ENCODE assay signal across 8 mouse cellular contexts in genomic region chr14:40979002-40979401, GRCm38 (mm10). TPM values are rescaled to one million over a fixed set of nuclear protein-coding genes. Genes with fewer than 3 reads are reported as not detected.
DNase-seq lines count a peak whose midpoint lies in the region; ATAC-seq and TF ChIP-seq lines count a peak whose summit lies in the region.

No protein-coding gene starts in this region.

- H3K27me3 ChIP-seq in hindbrain, postnatal 0 days (ENCODE audit: insufficient read depth, low read length): no peaks in the 10 kb centered on the region
- H3K27me3 ChIP-seq in liver, embryonic 14.5 days (ENCODE audit: control insufficient read depth, insufficient read depth, low read length): no peaks in the 10 kb centered on the region
- no peaks in the 10 kb centered on the region for H3K27me3 ChIP-seq in neural tube, embryonic 14.5 days (ENCODE audit: control insufficient read depth, insufficient read depth, low read length)

- H3K4me3 ChIP-seq in hindbrain, postnatal 0 days (ENCODE audit: low read length): no peak overlapping the region
- no peak overlapping the region for H3K4me3 ChIP-seq in liver, embryonic 14.5 days (ENCODE audit: insufficient read depth in 1 of 2, low read depth in 2 of 2, low read length in 2 of 2)
- H3K4me3 ChIP-seq in neural tube, embryonic 14.5 days (ENCODE audit: low read depth, low read length): no peak overlapping the region

- DNase-seq in gastrocnemius, postnatal 14 days: peak; percentile 34
- no peak for DNase-seq in gastrocnemius, adult 8-10 months (ENCODE audit: low spot score in 2 of 2)
- peak; percentile 31 for DNase-seq in ES-CJ7 (ENCODE audit: low read depth, low spot score)
- peak; percentile 77 for DNase-seq in embryo, embryonic 10.5 days (ENCODE audit: low spot score)
- DNase-seq in hindbrain, postnatal 0 days (ENCODE audit: low spot score): peak; percentile 68
- DNase-seq in liver, embryonic 14.5 days (ENCODE audit: low read depth in 3 of 3, low spot score in 3 of 3): no peak
- no peak for DNase-seq in layer of hippocampus, postnatal 14 days (ENCODE audit: low spot score in 2 of 2)

- no peak for TF ChIP-seq EP300 in liver, embryonic 14.5 days (IDR thresholded peaks at IDR 0.05; ENCODE audit: low read depth)

- TF ChIP-seq CTCF in hindbrain, postnatal 0 days (IDR thresholded peaks at IDR 0.05; ENCODE audit: low read depth): peak; percentile 73
- peak; percentile 86 for TF ChIP-seq CTCF in liver, embryonic 14.5 days (IDR thresholded peaks at IDR 0.05; ENCODE audit: low read depth)

- H3K27ac ChIP-seq in hindbrain, postnatal 0 days: no peak overlapping the region
- H3K27ac ChIP-seq in liver, embryonic 14.5 days: no peak overlapping the region
- H3K27ac ChIP-seq in neural tube, embryonic 14.5 days (ENCODE audit: low read depth, low read length): no peak overlapping the region

- no peak overlapping the region for H3K4me2 ChIP-seq in hindbrain, postnatal 0 days (ENCODE audit: low read depth, low read length)
- H3K4me2 ChIP-seq in liver, embryonic 14.5 days (ENCODE audit: low read depth): no peak overlapping the region
- no peak overlapping the region for H3K4me2 ChIP-seq in neural tube, embryonic 14.5 days (ENCODE audit: low read depth, low read length)

- intact Hi-C loops in gastrocnemius, postnatal 14 days (cut with DNase I; ENCODE audit: low total_unique reads): loop anchor here (2.0 kb wide), 1 partner anchor 54 kb away; no protein-coding TSS in a partner anchor

- H3K4me1 ChIP-seq in hindbrain, postnatal 0 days (ENCODE audit: insufficient read depth, low read length): no peaks in the 10 kb centered on the region
- peaks cover 0 to 5% of the 10 kb centered on the region in 2 experiments; a peak in 2 of 4 replicates for H3K4me1 ChIP-seq in liver, embryonic 14.5 days (replicated peaks; ENCODE audit: control insufficient read depth in 2 of 2, insufficient read depth in 2 of 2, low read length in 1 of 2)
- H3K4me1 ChIP-seq in neural tube, embryonic 14.5 days (ENCODE audit: control insufficient read depth, insufficient read depth, low read length): no peaks in the 10 kb centered on the region

- no peaks in the 10 kb centered on the region for H3K36me3 ChIP-seq in hindbrain, postnatal 0 days (ENCODE audit: insufficient read depth, low read length)
- no peaks in the 10 kb centered on the region for H3K36me3 ChIP-seq in liver, embryonic 14.5 days (replicated peaks; ENCODE audit: control insufficient read depth, insufficient read depth, low read depth)
- no peaks in the 10 kb centered on the region for H3K36me3 ChIP-seq in neural tube, embryonic 14.5 days (ENCODE audit: control insufficient read depth, insufficient read depth, low read length)

- peak; percentile 90 for ATAC-seq in hindbrain, postnatal 0 days
- peak; percentile 70 for ATAC-seq in liver, embryonic 14.5 days (ENCODE audit: insufficient read depth)
- peak; percentile 83 for ATAC-seq in neural tube, embryonic 14.5 days (ENCODE audit: low read depth)

- no peak overlapping the region for H3K9ac ChIP-seq in hindbrain, postnatal 0 days (replicated peaks; ENCODE audit: low read length)
- no peak overlapping the region for H3K9ac ChIP-seq in liver, embryonic 14.5 days (replicated peaks)
- no peak overlapping the region for H3K9ac ChIP-seq in neural tube, embryonic 14.5 days (replicated peaks; ENCODE audit: low read depth, low read length)

- WGBS in hindbrain, postnatal 0 days: 50% methylated on average over 4 of the region's 4 CpGs
- 46% methylated on average over 4 of the region's 4 CpGs for WGBS in liver, embryonic 14.5 days (ENCODE audit: insufficient replicate concordance)
- WGBS in neural tube, embryonic 14.5 days: 49% methylated on average over 4 of the region's 4 CpGs

- no peaks in the 10 kb centered on the region for H3K9me3 ChIP-seq in hindbrain, postnatal 0 days (ENCODE audit: low read length)
- H3K9me3 ChIP-seq in liver, embryonic 14.5 days (ENCODE audit: control insufficient read depth, low read length): no peaks in the 10 kb centered on the region
- H3K9me3 ChIP-seq in neural tube, embryonic 14.5 days (ENCODE audit: control insufficient read depth, low read length): no peaks in the 10 kb centered on the region

RNA-seq across cellular contexts. Expression of gene Tspan14, which starts 12.4 kb away (rescaled TPM):
- total RNA-seq in gastrocnemius, postnatal 14 days (2021): 10 to 100 TPM; 16.3 to 16.8 TPM
- total RNA-seq in gastrocnemius, adult 8-10 months (2022): 10 to 100 TPM in 2 of 4 experiments, 1 to 10 TPM in 2; 8.9 to 11.6 (median 10.3) TPM
- 38.2 and 39.2 TPM in 2 replicates for total RNA-seq in hindbrain, postnatal 0 days (2014; rRNA removed)
- polyA plus RNA-seq in hindbrain, postnatal 0 days (2015; fragmentation: Nextera tagmentation; extraction: Ambion mirVana): 30.4 and 35.2 TPM in 2 replicates
- polyA plus RNA-seq in liver, embryonic 14.5 days (2012; rRNA removed): 22.0 and 22.9 TPM in 2 replicates
- 25.4 and 28.5 TPM in 2 replicates for polyA plus RNA-seq in liver, embryonic 14.5 days (2014; fragmentation: Nextera tagmentation; extraction: Ambion mirVana)
- 45.2 and 66.3 TPM in 2 replicates for polyA plus RNA-seq in neural tube, embryonic 14.5 days (2014; fragmentation: Nextera tagmentation; extraction: Ambion mirVana)
- total RNA-seq in layer of hippocampus, postnatal 14 days (2021): 10 to 100 TPM; 34.5 to 35.5 TPM

RNA-seq across cellular contexts. Expression of gene Fam213a, which starts 34.6 kb away (rescaled TPM):
- total RNA-seq in gastrocnemius, postnatal 14 days (2021): 1 to 10 TPM; 8.4 to 9.7 TPM
- total RNA-seq in gastrocnemius, adult 8-10 months (2022): 10 to 100 TPM; 25.1 to 33.3 (median 30.0) TPM
- total RNA-seq in hindbrain, postnatal 0 days (2014; rRNA removed): 35.1 and 35.3 TPM in 2 replicates
- 109 and 118 TPM in 2 replicates for polyA plus RNA-seq in hindbrain, postnatal 0 days (2015; fragmentation: Nextera tagmentation; extraction: Ambion mirVana)
- 22.0 and 39.4 TPM in 2 replicates for polyA plus RNA-seq in liver, embryonic 14.5 days (2012; rRNA removed)
- polyA plus RNA-seq in liver, embryonic 14.5 days (2014; fragmentation: Nextera tagmentation; extraction: Ambion mirVana): 41.8 and 45.1 TPM in 2 replicates
- 102 and 108 TPM in 2 replicates for polyA plus RNA-seq in neural tube, embryonic 14.5 days (2014; fragmentation: Nextera tagmentation; extraction: Ambion mirVana)
- total RNA-seq in layer of hippocampus, postnatal 14 days (2021): 100 to 1,000 TPM; 139 to 145 TPM

Comparison
In these comparisons a context has a peak if more than half of its experiments do, and no peak if none do; other contexts are left out.
1. DNase-seq: peak in gastrocnemius, postnatal 14 days (single experiment), ES-CJ7 (single experiment), embryo, embryonic 10.5 days (single experiment) and hindbrain, postnatal 0 days (single experiment); none in gastrocnemius, adult 8-10 months (0 of 2), liver, embryonic 14.5 days (0 of 3) and layer of hippocampus, postnatal 14 days (0 of 2).
2. Peak in every context shown above with its lines, with median percentiles within 50 percentile points of each other: ATAC-seq.